Mouse (Mus musculus) ES-E14 (cell line): ENCODE measurements at regions not wholly inside any gene's neighbourhood (a gene's known extent, or its start where the extent isn't known, plus 50 kb on each side); places are given as distances from the start of the nearest gene placed in this dataset.

Experiments
- HCFC1 ChIP-seq: IDR thresholded peaks from 2 replicates; pipeline ENCODE4 v1.6.1; 2012; ENCODE audit warnings: low read length, inconsistent platforms, borderline replicate concordance; ENCODE audit not compliant: insufficient read depth
- MAFK ChIP-seq: IDR thresholded peaks from 2 replicates; pipeline ENCODE4 v1.6.1; 2014; ENCODE audit warnings: mild to moderate bottlenecking, low read depth, low read length, inconsistent platforms; ENCODE audit not compliant: insufficient read depth
- ZC3H11A ChIP-seq: IDR thresholded peaks from 2 replicates; pipeline ENCODE4 v1.6.1; 2012; ENCODE audit warnings: low read depth, mild to moderate bottlenecking, inconsistent platforms, low read length, borderline replicate concordance

DNA sequence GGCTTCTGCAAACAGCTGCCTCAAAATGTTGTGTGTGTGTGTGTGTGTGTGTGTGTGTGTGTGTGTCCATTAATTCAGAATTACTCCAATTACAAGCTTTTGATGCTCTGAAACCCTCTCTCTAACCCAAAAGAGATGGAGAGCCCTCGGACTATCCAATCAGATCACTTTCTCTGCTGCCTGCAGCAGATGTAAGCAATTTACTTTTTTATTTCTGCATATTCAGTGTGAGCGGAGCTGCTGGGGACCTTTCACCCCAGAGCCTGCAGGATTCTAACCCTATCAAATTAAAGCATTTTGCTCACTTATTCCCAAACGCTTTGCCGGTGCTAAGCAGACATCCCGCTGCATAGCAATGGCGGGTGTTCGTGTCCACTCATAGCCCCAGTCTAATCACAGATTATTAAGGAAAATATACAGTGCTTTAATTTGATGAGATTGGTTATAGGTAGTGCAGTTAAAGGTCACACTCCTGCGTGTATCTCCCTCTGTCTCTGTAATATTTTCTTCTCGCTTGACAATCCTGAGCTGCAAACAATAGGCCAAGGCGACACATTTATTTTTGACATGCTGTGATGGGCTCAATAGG is 234.0 kb upstream of the Arrdc4 start:
- no peak for TF ChIP-seq HCFC1
- TF ChIP-seq MAFK, result no peak
- TF ChIP-seq ZC3H11A, result no peak
